Mouse (Mus musculus): Measurements from ENCODE around the gene Slc12a6. TPM values are rescaled to one million over a fixed set of nuclear protein-coding genes. Genes with fewer than 3 reads are reported as not detected.

Slc12a6 gene
- 100 to 1,000 TPM; 105 to 127 (median 118) TPM for total RNA-seq (2022)

DNA sequence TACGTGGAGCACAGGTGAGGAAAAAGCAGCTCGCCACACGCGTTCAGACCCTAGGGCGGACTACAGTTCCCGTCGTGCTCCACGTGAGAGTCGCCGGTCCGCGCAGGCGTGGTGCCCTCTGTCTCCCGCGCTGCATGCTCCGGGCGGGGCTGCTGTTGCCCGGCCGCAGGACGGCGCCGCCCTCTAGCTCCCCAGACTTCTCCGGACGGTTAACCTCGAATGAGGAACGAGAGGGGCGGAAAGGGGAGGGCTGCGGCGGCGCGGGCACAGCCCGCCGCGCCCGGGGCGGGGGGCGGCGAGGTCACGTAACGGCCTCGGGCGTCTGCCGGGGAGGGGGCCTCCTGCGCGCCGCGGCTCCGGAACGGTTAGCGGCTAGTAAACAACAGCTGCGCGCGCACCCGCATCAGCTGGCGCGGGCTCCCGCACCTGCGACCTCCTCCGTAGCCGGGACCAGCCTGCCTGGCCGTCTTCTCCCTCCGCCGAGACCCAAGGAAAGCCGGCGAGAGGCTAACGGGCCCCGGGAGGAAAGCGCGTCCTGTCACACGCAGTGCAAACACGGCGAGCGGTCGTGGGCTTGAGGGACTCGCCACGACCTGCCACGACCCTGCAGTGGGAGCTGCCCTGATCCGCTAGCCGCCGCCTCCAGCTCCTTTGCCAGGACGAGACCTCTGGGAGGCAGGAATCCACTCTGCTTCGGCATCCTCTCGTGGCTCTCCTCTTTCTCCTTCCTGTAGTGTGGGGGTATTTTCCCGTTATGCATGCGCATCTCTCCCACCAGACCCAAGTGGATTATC, at the start of gene Slc12a6:
Gene Slc12a6, plus strand, starts transcription at position 378 of the 794 bp plus-strand sequence.
- DNase-seq (ENCODE audit: low spot score in 2 of 2), result peak; percentile 79 to 88

GRCm38 (mm10) chr2:112215977-112216376, 49.6 kb upstream of the Slc12a6 start:
- DNase-seq (ENCODE audit: low spot score in 2 of 2), result no peak

DNA sequence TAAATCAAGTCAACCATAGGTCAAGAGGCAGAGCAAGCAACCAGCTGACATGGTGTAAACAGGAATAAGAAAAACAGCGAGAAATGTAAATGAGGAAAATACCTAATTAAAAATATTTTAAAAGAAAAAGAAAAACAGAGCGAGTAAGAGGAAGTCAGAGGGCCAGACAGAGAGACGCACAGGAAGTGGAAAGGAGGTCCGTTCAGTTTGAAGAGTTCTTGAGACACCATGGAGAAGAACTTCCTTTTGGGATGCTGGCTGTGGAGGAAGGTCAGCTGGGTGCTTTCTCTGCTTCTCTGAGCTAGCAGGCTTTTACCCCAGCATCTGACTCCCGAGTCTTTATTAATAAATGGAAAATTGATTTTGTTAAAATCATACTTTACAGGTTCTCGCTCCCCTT, 48.0 kb upstream of the Slc12a6 start:
- DNase-seq (ENCODE audit: low spot score in 2 of 2), result no peak

DNA sequence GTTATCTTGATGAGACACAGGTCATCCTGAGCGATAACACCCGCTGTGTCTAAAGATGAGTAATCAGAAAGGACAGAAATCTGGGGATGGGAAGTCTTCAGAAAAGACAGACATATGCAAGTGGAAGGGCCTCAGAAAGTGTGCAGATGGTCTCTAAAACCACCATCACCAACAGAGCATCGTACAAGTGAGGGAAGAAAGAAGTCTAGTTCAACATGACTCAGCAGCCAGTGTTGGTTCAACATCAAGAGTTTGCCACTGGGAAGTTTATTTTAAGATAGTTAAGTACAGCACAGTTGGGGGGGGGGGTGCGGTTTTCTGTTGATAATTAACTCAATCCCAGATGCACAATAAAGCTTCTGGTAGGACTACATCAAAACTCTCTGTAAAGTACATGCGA, 44.7 kb upstream of the Slc12a6 start:
- DNase-seq (ENCODE audit: low spot score in 2 of 2), result no peak

DNA sequence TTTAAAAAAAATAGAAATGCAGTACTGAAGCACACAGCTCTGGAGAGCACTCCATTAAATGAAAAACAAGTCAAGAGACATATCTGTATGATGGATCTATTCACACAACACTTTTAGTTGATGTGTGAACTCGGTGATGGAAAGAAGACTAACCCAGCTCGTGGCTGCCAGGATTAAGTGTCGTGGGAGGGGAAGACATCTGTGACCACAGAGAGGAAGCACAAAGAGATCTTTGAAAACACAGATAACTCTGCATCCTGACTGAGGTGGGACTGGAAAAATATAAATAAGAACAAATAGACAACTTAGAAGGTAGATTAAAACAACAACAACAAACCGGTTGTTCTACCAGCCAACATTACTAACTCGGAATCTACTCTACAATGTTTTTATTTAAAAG, 43.0 kb upstream of the Slc12a6 start:
- DNase-seq (ENCODE audit: low spot score in 2 of 2), result no peak

DNA sequence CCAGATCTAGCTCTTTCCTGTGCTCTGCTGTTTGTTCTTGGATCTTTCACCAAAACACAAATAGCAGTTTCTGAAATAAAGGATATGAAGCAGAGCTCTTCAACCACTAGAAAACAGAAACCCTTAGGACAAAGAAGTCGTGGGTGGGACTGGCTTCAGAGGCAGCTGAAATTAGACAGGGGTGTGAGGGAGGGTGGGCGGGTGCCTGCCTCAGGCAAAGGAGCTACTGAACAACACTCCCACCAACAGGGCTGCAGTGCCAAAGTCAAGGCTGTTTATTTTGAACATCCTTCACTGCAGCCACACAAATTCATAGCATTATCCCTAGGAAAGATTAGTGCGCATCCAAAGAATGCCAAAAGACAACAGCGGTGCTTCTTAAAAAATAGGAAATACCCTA, 41.3 kb upstream of the Slc12a6 start:
- peak in 1 of 2 experiments; percentile 59 for DNase-seq (ENCODE audit: low spot score in 2 of 2)

GRCm38 (mm10) chr2:112232623-112233022, 33.0 kb upstream of the Slc12a6 start:
- DNase-seq (ENCODE audit: low spot score in 2 of 2), result no peak

DNA sequence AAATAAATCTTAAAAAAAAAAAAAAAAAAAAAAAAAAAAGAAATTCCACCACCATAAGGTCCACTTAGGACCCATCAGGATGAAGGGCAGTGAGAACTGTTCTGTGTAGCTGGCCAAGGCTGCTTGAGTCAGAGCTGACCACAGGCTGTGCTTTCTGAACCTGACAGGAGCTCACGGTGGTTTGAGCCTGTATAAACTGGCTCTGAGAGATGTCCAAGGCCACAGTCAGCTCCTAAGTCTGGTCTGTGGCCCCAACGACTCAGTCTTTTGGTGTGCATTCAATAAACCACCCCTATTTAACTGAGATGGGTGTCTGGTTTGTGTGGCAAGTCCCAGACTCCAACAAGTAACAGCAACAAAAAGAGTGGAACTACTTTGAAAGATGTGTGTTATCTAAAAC, 29.0 kb upstream of the Slc12a6 start:
- DNase-seq (ENCODE audit: low spot score in 2 of 2), result no peak

GRCm38 (mm10) chr2:112238006-112238405, 27.6 kb upstream of the Slc12a6 start:
- DNase-seq (ENCODE audit: low spot score in 2 of 2), result no peak

- peak; percentile 82 to 89 for DNase-seq (ENCODE audit: low spot score in 2 of 2)
These were observed 26.3 kb upstream of the Slc12a6 start, which contains the start of gene Lpcat4 for GRCm38 (mm10) chr2:112239212-112239934. TSS of gene Lpcat4 (plus strand) at chr2:112239468.

- DNase-seq (ENCODE audit: low spot score in 2 of 2), result no peak
These were observed 25.5 kb upstream of the Slc12a6 start for GRCm38 (mm10) chr2:112239935-112240721.

DNA sequence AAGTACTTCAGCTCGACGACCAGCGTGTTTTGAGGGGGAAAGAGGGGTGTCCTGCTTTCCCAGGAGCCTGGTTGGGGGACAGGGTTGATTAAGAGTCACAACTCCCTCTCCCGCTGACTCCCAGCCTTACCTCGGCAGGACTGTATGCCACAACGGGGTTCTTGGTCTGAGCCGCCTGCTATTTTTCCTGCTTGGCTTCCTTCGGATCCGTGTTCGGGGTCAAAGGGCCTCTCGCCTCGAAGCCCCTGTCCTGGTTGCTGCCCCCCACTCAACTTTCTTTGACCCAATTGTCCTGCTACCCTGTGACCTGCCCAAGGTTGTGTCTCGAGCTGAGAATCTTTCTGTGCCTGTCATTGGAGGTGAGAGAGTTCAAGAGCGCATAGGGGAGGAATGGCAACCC, 23.8 kb upstream of the Slc12a6 start:
- no peak for DNase-seq (ENCODE audit: low spot score in 2 of 2)

DNA sequence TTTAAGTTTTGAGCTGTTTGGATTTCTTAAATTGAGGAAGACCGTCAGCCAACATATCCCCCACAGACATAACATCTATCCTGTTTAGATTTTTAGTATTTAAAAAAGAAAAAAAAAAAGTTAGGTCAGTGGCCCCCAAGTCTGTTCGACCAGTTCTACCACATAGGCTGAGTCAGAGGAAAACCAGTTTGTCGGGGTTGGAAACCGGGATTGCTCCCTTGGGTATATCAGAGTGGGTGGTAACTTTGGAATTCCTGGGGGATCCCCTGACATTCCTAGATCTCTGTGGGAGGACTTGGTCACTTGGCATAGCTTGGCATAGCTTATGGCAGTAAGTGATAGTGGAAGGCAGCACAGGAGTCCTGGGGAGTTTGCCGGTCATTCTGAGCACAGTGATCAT, 20.3 kb upstream of the Slc12a6 start:
- no peak for DNase-seq (ENCODE audit: low spot score in 2 of 2)

GRCm38 (mm10) chr2:112246193-112246592, 19.4 kb upstream of the Slc12a6 start:
- DNase-seq (ENCODE audit: low spot score in 2 of 2), result no peak

DNA sequence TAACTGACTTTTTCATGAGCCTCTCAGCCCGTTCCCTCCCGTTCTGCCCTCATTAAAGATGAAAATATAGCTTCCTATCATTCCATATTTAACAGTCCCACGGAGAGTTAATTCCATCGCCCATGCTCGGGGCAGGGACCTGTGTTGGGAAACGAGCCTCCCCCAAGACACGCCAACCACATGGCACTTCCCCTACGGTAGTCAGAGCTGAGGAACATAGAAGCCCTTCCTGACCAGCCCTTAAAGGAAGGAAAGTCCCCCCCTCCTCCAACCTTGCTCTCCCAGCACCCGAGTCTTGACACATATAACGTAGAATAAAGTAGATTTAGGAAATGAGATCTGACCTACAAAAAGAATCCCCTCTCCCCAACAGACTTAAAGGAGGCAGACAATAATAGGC, 18.3 kb upstream of the Slc12a6 start:
- no peak for DNase-seq (ENCODE audit: low spot score in 2 of 2)

DNA sequence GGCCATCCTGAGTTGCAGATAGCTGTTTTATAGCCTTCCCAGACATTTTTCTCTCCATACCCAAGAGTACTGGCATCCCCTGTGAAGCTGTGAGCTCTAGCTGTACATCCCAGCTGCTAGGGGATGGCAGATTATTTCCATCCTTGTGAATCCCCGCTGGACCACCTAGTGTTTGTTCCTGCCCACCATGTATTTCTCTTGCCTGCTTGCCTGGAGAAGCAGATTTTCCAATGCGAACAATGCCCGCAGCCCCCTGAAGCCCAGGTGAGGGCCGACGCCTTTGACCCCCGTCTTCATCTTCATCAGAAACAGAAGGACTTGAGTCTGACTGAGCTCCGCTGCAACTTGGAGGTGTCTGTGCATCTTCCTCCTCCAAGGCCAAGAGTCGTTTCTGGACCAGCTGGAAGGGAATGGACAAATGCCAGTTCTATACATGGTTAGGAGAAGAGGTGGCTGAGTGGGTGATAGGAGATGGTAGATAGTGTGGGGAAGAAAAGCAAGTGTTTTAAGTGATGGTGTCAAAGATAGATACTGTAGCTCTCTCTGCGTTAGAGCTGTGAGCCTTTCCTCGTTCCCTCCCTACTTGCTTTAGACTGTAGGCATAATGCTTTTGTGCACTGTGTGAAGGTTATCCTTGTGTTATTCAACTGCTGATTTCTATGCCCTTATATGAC, 15.7 kb upstream of the Slc12a6 start:
- DNase-seq (ENCODE audit: low spot score in 2 of 2), result no peak

DNA sequence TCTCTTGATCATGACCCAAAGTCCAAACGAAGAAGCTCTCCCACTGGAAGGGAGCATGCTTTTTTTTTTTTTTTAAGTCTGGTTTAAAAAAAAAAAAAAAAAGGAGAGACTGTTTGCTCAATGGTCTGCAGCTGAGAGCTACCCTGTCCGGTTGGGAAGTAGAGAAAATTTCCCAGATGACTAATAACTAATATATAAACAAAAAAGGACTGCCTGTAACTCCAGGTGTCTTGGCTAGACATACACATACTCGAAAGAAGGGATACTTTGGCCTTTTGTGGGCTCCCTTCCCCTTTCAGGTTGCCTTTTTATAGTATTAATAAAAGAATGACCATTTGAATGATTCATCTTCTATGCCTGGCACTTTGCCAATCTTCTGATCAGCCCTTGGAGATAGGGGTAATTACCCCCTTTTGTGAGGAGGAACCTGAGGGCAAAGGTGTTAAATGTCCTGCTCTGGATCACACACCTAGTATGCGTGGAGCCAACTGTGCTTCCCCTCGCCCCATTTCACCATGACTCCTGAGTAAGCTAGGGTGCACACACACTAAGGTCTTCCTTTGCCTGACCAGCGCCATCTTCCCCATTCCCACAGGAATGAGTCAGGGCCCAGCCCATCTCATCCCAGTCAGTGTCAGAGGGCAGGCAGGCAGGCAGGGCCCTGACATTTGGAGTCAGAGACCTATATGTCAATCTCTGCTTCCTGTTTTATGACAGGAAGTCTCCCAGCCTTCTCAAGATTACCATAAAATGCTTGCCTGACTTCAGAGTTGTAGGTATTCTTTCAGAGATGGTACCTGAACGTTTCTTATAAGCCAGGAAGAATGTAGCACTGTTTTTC, 10.7 kb upstream of the Slc12a6 start:
- DNase-seq (ENCODE audit: low spot score in 2 of 2), result no peak

DNA sequence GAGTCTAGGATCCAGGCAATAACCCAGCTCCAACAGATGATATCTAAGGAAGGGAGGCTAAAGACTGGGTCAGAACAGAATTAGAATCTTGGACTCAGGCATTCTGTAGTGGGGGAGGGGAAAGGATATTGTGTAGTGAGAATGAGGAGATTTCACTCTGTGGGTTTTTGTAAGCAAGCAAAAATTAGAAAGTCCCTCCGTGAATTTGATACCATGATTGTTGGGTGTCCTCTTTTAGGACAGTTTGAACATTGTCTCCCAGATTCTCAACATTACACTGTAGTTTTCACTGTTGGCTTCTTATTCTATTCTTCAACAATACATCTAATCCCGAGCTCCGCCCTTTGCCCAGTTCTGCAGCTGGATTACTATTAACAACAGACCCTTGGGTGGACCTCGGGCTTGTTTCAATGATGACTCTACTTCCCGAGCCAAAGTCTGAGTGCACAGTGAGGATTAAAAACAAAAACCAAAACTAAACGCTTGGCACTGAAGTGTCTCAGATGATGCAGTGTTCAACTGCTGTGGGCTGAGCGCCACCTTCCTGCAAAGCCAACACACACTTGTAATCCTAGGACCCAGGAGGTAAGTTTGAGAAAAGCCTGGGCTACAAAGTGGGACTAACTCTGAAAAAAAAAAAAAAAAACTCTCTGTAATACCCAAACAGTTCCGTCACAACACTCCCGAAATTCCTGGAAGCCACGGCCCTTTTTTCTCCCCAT, 6.2 kb upstream of the Slc12a6 start, which contains the start of gene Nutm1:
Gene Nutm1, minus strand, starts transcription at position 51 of the 722 bp plus-strand sequence.
- DNase-seq (ENCODE audit: low spot score in 2 of 2), result no peak
